Mouse (Mus musculus) thymus, adult 2 months (tissue): ENCODE data around the gene Gpnmb.

Experiments used
- CTCF ChIP-seq: fragments of 200-500 bp; IDR thresholded peaks from 2 replicates; pipeline ENCODE4 v1.5.1; 2012; ENCODE audit warnings: mild to moderate bottlenecking, control low read depth, low read length, moderate library complexity, borderline replicate concordance; ENCODE audit not compliant: control insufficient read depth, poor library complexity, insufficient read depth; ENCODE audit errors: extremely low read depth
- POLR2A ChIP-seq: fragments of 200-500 bp; IDR thresholded peaks from 2 replicates; pipeline ENCODE4 v1.6.1; 2012; ENCODE audit warnings: mild to moderate bottlenecking, low read length, control low read depth, moderate library complexity; ENCODE audit not compliant: control insufficient read depth, poor library complexity, insufficient read depth; ENCODE audit errors: extremely low read depth

DNA sequence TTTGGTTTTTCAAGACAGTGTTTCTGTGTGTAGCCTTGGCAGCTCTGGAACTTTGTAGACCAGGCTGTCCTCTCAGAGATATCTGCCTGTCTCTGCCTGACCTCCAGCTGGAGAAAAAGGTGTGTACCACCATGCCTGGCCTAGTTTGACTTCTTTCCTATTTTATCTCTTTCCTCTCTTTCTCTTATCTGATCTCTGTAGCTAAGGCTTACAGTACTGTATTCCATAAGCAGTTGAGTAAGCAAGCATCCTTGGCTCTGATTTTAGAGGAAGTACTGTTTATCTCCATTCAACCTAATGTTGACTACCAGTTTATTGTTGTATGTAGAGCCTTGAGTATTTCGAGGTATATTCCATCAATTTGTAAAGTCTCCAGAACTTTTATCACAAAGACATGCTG is 43.0 kb downstream of the Gpnmb start:
- TF ChIP-seq CTCF (no peak), POLR2A (no peak)
